Mouse (Mus musculus) frontal cortex, postnatal 25 days (tissue): ENCODE measurements around the gene Fstl1.

Source experiments
- DNase-seq, 2 experiments: peaks; one replicate each; pipeline ENCODE4 v3.0.0; 2022; ENCODE audit warnings: low spot score in 2 of 2

Gene Fstl1

GRCm38 (mm10) chr16:37817986-37818385, 41.3 kb downstream of the Fstl1 start:
- DNase-seq, result no peak

GRCm38 (mm10) chr16:37823949-37824348, 47.3 kb downstream of the Fstl1 start:
- DNase-seq, result no peak

GRCm38 (mm10) chr16:37824778-37825505, 48.3 kb downstream of the Fstl1 start:
- DNase-seq, result no peak

GRCm38 (mm10) chr16:37826286-37826685, 49.6 kb downstream of the Fstl1 start:
- no peak for DNase-seq

- DNase-seq, result no peak
These were observed 54.4 kb downstream of the Fstl1 start for GRCm38 (mm10) chr16:37831041-37831440.

GRCm38 (mm10) chr16:37837571-37837970, 60.9 kb downstream of the Fstl1 start:
- no peak for DNase-seq

- no peak for DNase-seq
These were observed 65.8 kb downstream of the Fstl1 start for GRCm38 (mm10) chr16:37842439-37842838.

- DNase-seq, result no peak
These were observed 67.1 kb downstream of the Fstl1 start for GRCm38 (mm10) chr16:37843740-37844139.

GRCm38 (mm10) chr16:37845202-37845925, 68.7 kb downstream of the Fstl1 start:
- DNase-seq, result no peak

- no peak for DNase-seq
These were observed 70.4 kb downstream of the Fstl1 start for GRCm38 (mm10) chr16:37847081-37847480.

GRCm38 (mm10) chr16:37851366-37851765, 74.7 kb downstream of the Fstl1 start:
- DNase-seq, result no peak

GRCm38 (mm10) chr16:37853279-37853678, 76.6 kb downstream of the Fstl1 start:
- DNase-seq, result no peak

- DNase-seq, result no peak
These were observed 77.4 kb downstream of the Fstl1 start for GRCm38 (mm10) chr16:37854054-37854453.

- no peak for DNase-seq
These were observed 77.9 kb downstream of the Fstl1 start for GRCm38 (mm10) chr16:37854593-37854992.

- DNase-seq, result no peak
These were observed 78.9 kb downstream of the Fstl1 start for GRCm38 (mm10) chr16:37855583-37855982.

- DNase-seq, result no peak
These were observed 79.7 kb downstream of the Fstl1 start for GRCm38 (mm10) chr16:37856327-37856726.

GRCm38 (mm10) chr16:37857495-37857894, 80.8 kb downstream of the Fstl1 start:
- DNase-seq, result no peak

GRCm38 (mm10) chr16:37860213-37860612, 83.5 kb downstream of the Fstl1 start:
- DNase-seq, result no peak

- DNase-seq, result no peak
These were observed 84.4 kb downstream of the Fstl1 start, which contains the start of gene Gm36028 for GRCm38 (mm10) chr16:37861029-37861428. TSS of gene Gm36028 (minus strand) at chr16:37861146.

GRCm38 (mm10) chr16:37863876-37864275, 87.2 kb downstream of the Fstl1 start:
- no peak for DNase-seq

GRCm38 (mm10) chr16:37865841-37866240, 89.2 kb downstream of the Fstl1 start:
- DNase-seq, result no peak

- peak; percentile 70 to 75 for DNase-seq
These were observed 91.3 kb downstream of the Fstl1 start, which contains the start of gene Lrrc58 for GRCm38 (mm10) chr16:37867791-37868505. TSS of gene Lrrc58 (plus strand) at chr16:37868389.
